Mouse (Mus musculus): ENCODE data around the gene Gprc5b. TPM values are rescaled to one million over a fixed set of nuclear protein-coding genes. Genes with fewer than 3 reads are reported as not detected.

Gene Gprc5b
- polyA plus RNA-seq, 1 experiment from 2014 or later = 13.2 TPM

Other genes starting within 250 kb of the Gprc5b start
- 4.6 and 4.9 TPM in 2 replicates for gene Iqck, start 139.5 kb downstream of the Gprc5b start, polyA plus RNA-seq (2016; fragmentation: Nextera tagmentation; extraction: Ambion mirVana)
- gene Knop1, start 139.0 kb downstream of the Gprc5b start, polyA plus RNA-seq (2016; fragmentation: Nextera tagmentation; extraction: Ambion mirVana) = 99.2 and 108 TPM in 2 replicates
- 2.6 and 2.9 TPM in 2 replicates for gene Gpr139, start 189.4 kb upstream of the Gprc5b start, polyA plus RNA-seq (2016; fragmentation: Nextera tagmentation; extraction: Ambion mirVana)